Mouse (Mus musculus): ENCODE data around the gene Kif28. TPM values are rescaled to one million over a fixed set of nuclear protein-coding genes. Genes with fewer than 3 reads are reported as not detected.
"Not testable (repeated sequence)": the region's sequence is repeated elsewhere in the genome, so short reads cannot be mapped to it uniquely, and the experiment has no call there.

The Kif28 gene
- polyA plus RNA-seq, 1 experiment from 2014 or later, result not detected

DNA sequence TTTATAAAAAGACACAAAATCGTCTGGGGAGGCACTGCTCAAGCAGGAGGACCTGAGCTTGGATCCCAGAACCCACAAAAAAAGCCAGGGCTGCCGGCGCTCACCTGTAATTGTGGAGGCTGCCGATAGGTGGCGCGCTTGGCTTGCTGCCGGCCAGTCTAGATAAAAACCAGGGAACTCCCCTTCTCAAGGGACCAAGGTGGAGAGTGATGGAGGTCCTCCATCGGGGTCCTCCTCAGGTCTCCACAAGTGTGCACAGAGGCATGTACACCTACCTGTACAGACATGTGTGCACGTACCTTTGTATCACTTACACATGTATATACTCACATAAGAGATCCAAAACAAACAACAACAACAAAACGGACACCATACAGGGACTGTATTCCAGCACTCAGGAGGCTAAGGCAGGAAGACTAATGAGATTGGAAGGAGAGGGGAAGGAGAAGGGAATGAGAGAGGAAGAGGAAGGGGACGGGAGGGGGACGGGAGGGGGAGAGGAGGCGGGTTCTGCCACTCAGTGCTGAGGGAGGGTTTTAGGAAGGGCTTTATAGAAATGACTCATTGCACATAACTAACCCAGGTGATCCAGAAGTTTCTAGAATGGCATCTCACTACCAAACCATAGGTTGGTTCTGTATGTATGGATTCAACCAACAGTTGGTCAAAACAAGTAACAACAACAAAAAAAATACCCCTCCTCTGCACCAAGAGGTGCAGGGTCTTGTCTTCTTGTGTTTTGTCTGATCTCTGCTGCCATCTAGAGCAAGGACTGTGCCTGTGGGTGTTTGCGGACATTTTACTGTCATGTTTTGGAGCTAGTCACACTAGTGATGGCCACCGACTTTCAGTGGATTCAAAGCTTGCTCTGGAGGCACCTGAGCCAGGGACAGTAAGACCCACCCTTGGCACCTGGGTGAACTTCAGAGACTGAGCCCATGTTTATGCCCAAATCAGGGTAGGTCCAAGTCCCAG is 10.3 kb downstream of the Kif28 start:
- no peak overlapping the region for H3K9ac ChIP-seq
- no peaks in the 10 kb centered on the region for H3K4me1 ChIP-seq (replicated peaks)
- peak overlapping the region; percentile 31; the same call in 1 of the 2 replicates for H3K4me2 ChIP-seq
- H3K27ac ChIP-seq (replicated peaks), result no peak overlapping the region
- peak; percentile 52; the same call in 1 of the 2 replicates for ATAC-seq (ENCODE audit: insufficient read depth)
- H3K9me3 ChIP-seq (replicated peaks), result no peaks in the 10 kb centered on the region
- WGBS (ENCODE audit: insufficient replicate concordance), result 20% methylated on average over 15 of the region's 15 CpGs
- no peak overlapping the region for H3K4me3 ChIP-seq (replicated peaks)
- H3K27me3 ChIP-seq, result 0 out of 2 replicates have a peak, but pooled peaks cover 3% of the 10 kb centered on the region
- no peaks in the 10 kb centered on the region for H3K36me3 ChIP-seq (replicated peaks)

DNA sequence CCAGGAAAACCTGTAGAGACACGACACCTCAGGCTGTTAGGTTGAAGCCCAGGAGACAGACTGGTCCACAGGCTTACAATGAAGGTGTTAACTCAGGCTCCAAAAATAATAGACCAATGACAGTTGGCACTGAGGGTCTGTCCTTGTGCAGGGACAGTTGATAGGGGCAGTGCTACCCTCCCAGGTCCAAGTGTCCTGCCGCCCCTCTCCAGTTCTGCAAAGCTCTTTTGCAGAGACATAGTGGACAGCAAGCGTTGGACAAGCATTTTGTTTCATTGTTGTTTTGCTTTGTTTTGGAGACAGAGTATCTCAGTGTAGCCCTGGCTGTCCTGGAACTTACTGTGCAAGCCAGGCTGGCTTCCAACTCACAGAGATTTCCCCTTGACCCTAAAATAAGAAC is 13.7 kb downstream of the Kif28 start:
- Histone ChIP-seq H3K9ac (no peak overlapping the region), H3K27ac (replicated peaks) (no peak overlapping the region), H3K36me3 (replicated peaks) (no peaks in the 10 kb centered on the region), H3K4me2 (no peak overlapping the region), H3K27me3 (0 out of 2 replicates have a peak, but pooled peaks cover 3% of the 10 kb centered on the region), H3K9me3 (replicated peaks) (no peaks in the 10 kb centered on the region), H3K4me3 (replicated peaks) (no peak overlapping the region), H3K4me1 (replicated peaks) (no peaks in the 10 kb centered on the region)
- WGBS (ENCODE audit: insufficient replicate concordance), result 67% methylated on average over 3 of the region's 3 CpGs
- ATAC-seq (ENCODE audit: insufficient read depth), result no peak

DNA sequence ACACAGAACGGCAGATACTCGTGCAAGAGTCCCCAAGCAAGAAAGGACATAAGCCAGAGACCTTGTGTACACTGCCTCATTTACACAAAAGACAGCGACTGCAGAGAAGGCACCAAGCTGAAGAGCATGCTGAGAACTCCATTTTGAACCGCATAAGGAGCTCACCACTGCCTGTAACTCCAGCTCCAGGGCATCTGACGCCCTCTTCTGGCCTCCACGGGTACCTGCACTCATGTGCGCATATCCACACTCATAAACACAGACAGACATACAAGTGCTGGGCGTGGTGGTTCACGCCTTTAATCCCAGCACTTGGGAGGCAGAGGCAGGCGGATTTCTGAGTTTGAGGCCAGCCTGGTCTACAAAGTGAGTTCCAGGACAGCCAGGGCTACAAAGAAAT is 16.4 kb downstream of the Kif28 start:
- no peak overlapping the region for H3K4me2 ChIP-seq
- ATAC-seq (ENCODE audit: insufficient read depth), result no peak
- no peak overlapping the region for H3K27ac ChIP-seq (replicated peaks)
- H3K4me1 ChIP-seq (replicated peaks), result no peaks in the 10 kb centered on the region
- WGBS (ENCODE audit: insufficient replicate concordance), result 72% methylated on average over 10 of the region's 10 CpGs
- H3K9ac ChIP-seq, result no peak overlapping the region
- H3K27me3 ChIP-seq, result peaks cover 3% of the 10 kb centered on the region; the same call in 1 of the 2 replicates
- H3K9me3 ChIP-seq (replicated peaks), result no peaks in the 10 kb centered on the region
- H3K36me3 ChIP-seq (replicated peaks), result no peaks in the 10 kb centered on the region
- H3K4me3 ChIP-seq (replicated peaks), result no peak overlapping the region

DNA sequence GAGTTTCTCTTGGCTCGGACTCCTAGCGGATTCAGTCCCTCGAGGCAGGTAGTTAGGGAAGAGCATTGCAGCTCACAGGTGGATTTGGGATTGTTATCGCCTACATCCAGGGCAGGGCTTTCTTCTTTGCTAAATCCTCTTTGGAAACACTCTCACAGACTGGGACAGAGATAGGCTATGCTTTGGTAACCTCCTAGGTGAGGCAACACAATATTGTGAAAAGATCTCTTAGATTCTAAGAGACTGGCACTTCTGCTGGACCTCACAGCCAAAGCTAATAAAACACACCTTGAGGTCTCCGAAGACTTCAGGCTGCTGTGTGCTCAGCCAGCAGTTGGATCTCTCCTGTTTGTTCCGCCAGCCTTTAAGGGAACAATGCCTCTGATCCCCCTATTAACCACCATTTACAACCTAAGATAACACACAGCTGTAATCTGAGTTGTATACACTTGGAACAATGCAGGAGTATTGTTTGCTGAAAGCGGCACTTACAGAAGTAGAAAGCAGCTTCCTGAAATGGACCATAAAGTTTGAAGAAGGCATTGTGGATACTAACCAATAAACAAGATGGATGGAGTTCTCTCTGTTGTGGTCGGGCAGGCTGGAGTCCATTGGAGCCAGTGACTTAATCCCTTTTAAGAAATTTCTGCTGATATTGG is 22.1 kb downstream of the Kif28 start:
- 51% methylated on average over 8 of the region's 8 CpGs for WGBS (ENCODE audit: insufficient replicate concordance)
- Histone ChIP-seq H3K27ac (replicated peaks) (no peak overlapping the region), H3K4me3 (replicated peaks) (no peak overlapping the region), H3K9me3 (replicated peaks) (no peaks in the 10 kb centered on the region), H3K4me2 (no peak overlapping the region), H3K4me1 (replicated peaks) (no peaks in the 10 kb centered on the region), H3K9ac (no peak overlapping the region), H3K27me3 (peaks cover 13% of the 10 kb centered on the region; the same call in 1 of the 2 replicates), H3K36me3 (replicated peaks) (no peaks in the 10 kb centered on the region)
- no peak for ATAC-seq (ENCODE audit: insufficient read depth)

DNA sequence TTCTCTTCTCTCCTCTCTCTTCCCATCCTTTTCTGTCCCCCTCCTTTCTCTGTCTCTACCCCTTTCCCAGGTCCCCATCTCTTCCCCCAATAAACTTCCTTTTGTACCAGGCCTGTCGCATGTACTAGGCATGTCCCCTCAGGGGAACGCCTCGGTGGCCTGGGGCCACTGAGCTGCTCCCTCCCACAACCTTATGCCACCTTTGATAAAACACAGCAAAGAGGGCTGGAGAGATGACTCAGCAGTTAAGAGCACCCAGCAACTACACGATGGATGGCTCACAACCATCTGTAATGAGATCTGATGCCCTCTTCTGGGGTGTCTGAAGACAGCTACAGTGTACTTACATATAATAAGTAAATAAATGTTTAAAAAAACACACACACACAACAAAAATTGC is 29.3 kb downstream of the Kif28 start:
- ATAC-seq (ENCODE audit: insufficient read depth), result peak; percentile 93
- Histone ChIP-seq H3K4me2 (no peak overlapping the region; the same call in 1 of the 2 replicates), H3K4me1 (replicated peaks) (peaks cover 7% of the 10 kb centered on the region), H3K36me3 (replicated peaks) (no peaks in the 10 kb centered on the region), H3K9me3 (replicated peaks) (no peaks in the 10 kb centered on the region), H3K4me3 (replicated peaks) (no peak overlapping the region), H3K9ac (no peak overlapping the region), H3K27ac (replicated peaks) (peak overlapping the region; percentile 42), H3K27me3 (no peaks in the 10 kb centered on the region)
- 25% methylated on average over 4 of the region's 4 CpGs for WGBS (ENCODE audit: insufficient replicate concordance)

DNA sequence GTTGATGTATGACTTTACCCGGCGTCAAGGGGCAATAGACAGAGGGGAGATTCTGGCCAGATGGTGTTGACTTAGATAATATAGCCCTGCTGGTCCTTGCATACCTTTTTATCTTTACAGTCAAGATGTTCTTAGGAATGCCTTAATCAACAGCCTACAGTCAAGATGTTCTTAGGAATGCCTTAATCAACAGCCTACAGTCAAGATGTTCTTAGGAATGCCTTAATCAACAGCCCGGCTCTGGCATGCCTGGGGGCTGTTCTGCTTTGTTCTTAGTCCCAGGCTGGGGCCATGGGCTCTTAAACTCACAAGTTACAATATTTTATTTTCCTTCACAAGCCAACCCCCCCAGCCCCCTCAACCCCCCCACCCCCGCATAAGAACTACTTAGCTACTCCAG is 29.8 kb downstream of the Kif28 start:
- peak overlapping the region; percentile 38; the same call in 1 of the 2 replicates for H3K27ac ChIP-seq (replicated peaks)
- H3K4me1 ChIP-seq (replicated peaks); H3K36me3 ChIP-seq (replicated peaks); H3K4me2 ChIP-seq; H3K27me3 ChIP-seq; H3K4me3 ChIP-seq (replicated peaks); H3K9me3 ChIP-seq (replicated peaks); H3K9ac ChIP-seq: not testable (repeated sequence)
- WGBS (ENCODE audit: insufficient replicate concordance), result 58% methylated on average over 4 of the region's 4 CpGs
- ATAC-seq (ENCODE audit: insufficient read depth), result peak; percentile 71

DNA sequence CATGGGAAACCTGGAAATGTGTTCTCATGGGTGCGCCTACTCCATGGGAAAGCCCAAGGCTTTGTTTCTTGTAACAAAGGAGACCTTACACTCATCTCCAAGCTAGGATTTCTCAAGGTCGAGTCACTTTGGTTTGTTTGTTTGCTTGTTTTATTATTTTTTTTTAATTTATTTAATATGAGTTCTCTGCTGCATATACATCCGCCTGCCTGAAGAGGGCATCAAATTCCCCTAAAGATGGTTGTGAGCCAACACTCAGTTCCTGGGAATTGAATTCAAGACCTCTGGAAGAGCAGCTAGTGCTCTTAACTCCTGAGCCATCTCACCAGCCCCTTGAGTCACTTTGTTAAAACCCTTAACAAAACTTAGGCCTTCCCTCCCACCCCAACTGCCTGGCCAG is 31.7 kb downstream of the Kif28 start:
- WGBS (ENCODE audit: insufficient replicate concordance), result 71% methylated on average over 3 of the region's 3 CpGs
- no peak overlapping the region for H3K4me3 ChIP-seq (replicated peaks)
- no peak overlapping the region for H3K4me2 ChIP-seq
- H3K9ac ChIP-seq, result no peak overlapping the region
- H3K27me3 ChIP-seq, result no peaks in the 10 kb centered on the region
- no peaks in the 10 kb centered on the region for H3K36me3 ChIP-seq (replicated peaks)
- ATAC-seq (ENCODE audit: insufficient read depth), result no peak
- H3K9me3 ChIP-seq (replicated peaks), result no peaks in the 10 kb centered on the region
- H3K27ac ChIP-seq (replicated peaks), result no peak overlapping the region
- peaks cover 7% of the 10 kb centered on the region for H3K4me1 ChIP-seq (replicated peaks)

DNA sequence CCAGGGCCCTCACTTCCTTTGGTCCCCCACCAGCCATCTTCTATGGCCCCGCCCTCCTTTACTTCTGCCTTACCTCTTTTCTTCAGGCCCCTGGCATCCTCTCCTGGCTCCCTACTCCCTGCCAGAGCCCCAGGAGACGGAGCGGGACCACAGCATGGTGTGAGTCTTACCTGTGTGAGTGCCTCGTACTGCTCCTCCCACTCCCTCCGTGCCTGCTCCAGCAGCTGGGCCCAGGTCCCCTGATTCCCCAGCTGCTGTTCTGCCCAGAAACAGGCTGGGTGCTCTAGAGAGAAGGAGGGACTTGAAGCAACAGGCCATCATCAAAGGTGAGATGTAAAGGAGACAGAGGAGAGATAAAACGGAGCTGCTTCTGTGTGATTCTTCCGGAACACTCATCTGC is 32.4 kb downstream of the Kif28 start:
- Histone ChIP-seq H3K4me3 (replicated peaks) (no peak overlapping the region), H3K27me3 (no peaks in the 10 kb centered on the region), H3K36me3 (replicated peaks) (no peaks in the 10 kb centered on the region), H3K4me2 (no peak overlapping the region), H3K9me3 (replicated peaks) (no peaks in the 10 kb centered on the region), H3K4me1 (replicated peaks) (peaks cover 7% of the 10 kb centered on the region), H3K9ac (no peak overlapping the region), H3K27ac (replicated peaks) (no peak overlapping the region)
- WGBS (ENCODE audit: insufficient replicate concordance), result 68% methylated on average over 7 of the region's 7 CpGs
- ATAC-seq (ENCODE audit: insufficient read depth), result no peak

DNA sequence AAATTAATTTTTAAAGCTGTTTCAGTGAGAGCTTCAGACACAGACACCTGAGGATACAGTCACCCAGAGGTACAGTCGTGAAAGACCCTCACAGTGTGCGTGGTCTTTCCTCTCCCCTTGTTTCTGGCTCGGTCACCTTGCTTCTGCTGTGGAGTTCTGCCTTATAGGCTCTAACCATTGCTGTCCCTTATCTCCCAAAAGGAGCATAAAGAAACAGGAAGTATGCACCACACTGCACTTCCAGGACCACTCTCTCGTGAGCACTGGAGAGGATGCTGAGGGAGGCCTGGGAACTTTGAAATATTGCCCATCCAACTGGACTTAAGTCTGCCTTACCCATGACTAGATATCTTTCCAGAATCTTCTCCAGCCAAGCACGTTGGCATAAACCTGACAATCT is 34.3 kb downstream of the Kif28 start:
- H3K9ac ChIP-seq, result no peak overlapping the region
- ATAC-seq (ENCODE audit: insufficient read depth), result no peak
- H3K4me3 ChIP-seq (replicated peaks), result no peak overlapping the region
- no peaks in the 10 kb centered on the region for H3K9me3 ChIP-seq (replicated peaks)
- peaks cover 2% of the 10 kb centered on the region; the same call in 1 of the 2 replicates for H3K4me1 ChIP-seq (replicated peaks)
- WGBS (ENCODE audit: insufficient replicate concordance), result 34% methylated on average over 5 of the region's 5 CpGs
- no peaks in the 10 kb centered on the region for H3K36me3 ChIP-seq (replicated peaks)
- H3K27ac ChIP-seq (replicated peaks), result no peak overlapping the region
- no peaks in the 10 kb centered on the region for H3K27me3 ChIP-seq
- H3K4me2 ChIP-seq, result no peak overlapping the region

DNA sequence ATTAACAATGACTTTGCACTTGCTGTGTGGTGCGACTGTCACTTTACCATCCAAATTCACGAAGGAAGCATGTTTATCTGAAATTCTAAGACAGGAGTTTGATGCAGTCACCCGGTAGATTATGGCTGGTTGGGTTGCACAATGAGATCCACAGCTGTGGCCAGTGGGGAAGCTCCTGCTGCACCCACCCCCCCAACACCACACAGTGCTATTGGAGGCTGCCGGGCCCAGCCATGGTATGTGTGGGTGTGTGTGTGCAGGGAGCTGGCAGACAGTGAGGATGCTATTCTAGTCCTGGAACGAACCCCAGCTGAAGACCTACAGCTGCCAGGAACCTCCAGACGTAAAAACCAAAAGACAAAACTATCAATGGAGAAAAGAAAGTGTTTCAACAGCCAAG is 35.7 kb downstream of the Kif28 start:
- WGBS (ENCODE audit: insufficient replicate concordance), result 57% methylated on average over 6 of the region's 6 CpGs
- Histone ChIP-seq H3K4me2 (no peak overlapping the region), H3K27ac (replicated peaks) (no peak overlapping the region), H3K4me3 (replicated peaks) (no peak overlapping the region), H3K27me3 (no peaks in the 10 kb centered on the region), H3K36me3 (replicated peaks) (no peaks in the 10 kb centered on the region), H3K9ac (no peak overlapping the region), H3K9me3 (replicated peaks) (no peaks in the 10 kb centered on the region), H3K4me1 (replicated peaks) (peaks cover 2% of the 10 kb centered on the region; the same call in 1 of the 2 replicates)
- ATAC-seq (ENCODE audit: insufficient read depth), result no peak

DNA sequence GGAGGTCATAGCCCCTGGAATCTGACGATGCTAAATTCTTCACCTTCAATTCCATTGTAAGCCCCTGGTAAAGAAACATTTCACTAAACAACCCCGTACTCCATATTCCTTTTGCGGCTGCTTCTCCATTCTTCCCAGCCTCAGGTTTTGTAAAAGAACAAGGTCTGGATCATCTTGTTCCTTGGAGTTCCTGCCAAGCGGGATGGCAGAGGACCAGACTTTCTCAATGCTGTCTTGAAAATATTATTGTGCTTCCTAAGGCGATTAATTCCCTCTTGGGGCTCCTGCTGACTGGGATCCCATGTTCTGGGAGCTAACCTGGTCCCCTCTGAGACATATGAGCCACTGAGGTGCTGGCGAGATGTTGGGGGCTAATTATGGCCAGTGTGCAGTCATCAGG is 39.9 kb downstream of the Kif28 start:
- Histone ChIP-seq H3K4me2 (no peak overlapping the region), H3K36me3 (replicated peaks) (no peaks in the 10 kb centered on the region), H3K9me3 (replicated peaks) (no peaks in the 10 kb centered on the region), H3K27me3 (no peaks in the 10 kb centered on the region), H3K4me3 (replicated peaks) (no peak overlapping the region), H3K4me1 (replicated peaks) (peaks cover 10% of the 10 kb centered on the region; the same call in 1 of the 2 replicates), H3K27ac (replicated peaks) (no peak overlapping the region), H3K9ac (no peak overlapping the region)
- WGBS (ENCODE audit: insufficient replicate concordance), result 65% methylated on average over 6 of the region's 6 CpGs
- no peak for ATAC-seq (ENCODE audit: insufficient read depth)

Measured in liver, embryonic 15.5 days (tissue).